Mouse (Mus musculus) myocyte (in vitro differentiated cells): ENCODE results near the gene Fam129b. TPM values are rescaled to one million over a fixed set of nuclear protein-coding genes. Genes with fewer than 3 reads are reported as not detected.
A peak's percentile ranks its signal among the peaks of the same experiment; 100 is the strongest.

Source experiments
- H3K27me3 ChIP-seq: one replicate; pipeline ENCODE4 v1.6.1; 2011; ENCODE audit not compliant: control insufficient read depth, insufficient read depth, insufficient read length
- H3K36me3 ChIP-seq: one replicate; pipeline ENCODE4 v1.6.1; 2011; ENCODE audit not compliant: control insufficient read depth, insufficient read depth
- H3K4me2 ChIP-seq: one replicate; pipeline ENCODE4 v1.6.1; 2011; ENCODE audit warnings: low read depth, control low read depth
- H3K4me3 ChIP-seq: one replicate; pipeline ENCODE4 v1.5.1; 2011; ENCODE audit warnings: mild to moderate bottlenecking, control low read depth, moderate library complexity
- H3K79me2 ChIP-seq: one replicate; pipeline ENCODE4 v1.6.1; 2011; ENCODE audit not compliant: control insufficient read depth, insufficient read depth
- H3ac ChIP-seq: one replicate; pipeline ENCODE4 v1.6.1; 2011; ENCODE audit not compliant: control insufficient read depth, insufficient read length
- CEBPB ChIP-seq: IDR thresholded peaks from 2 replicates; pipeline ENCODE4 v1.6.1; 2011; ENCODE audit warnings: mild to moderate bottlenecking, moderate library complexity; ENCODE audit not compliant: poor library complexity, insufficient read depth, severe bottlenecking
- E2F4 ChIP-seq: IDR thresholded peaks from one replicate; pipeline ENCODE4 v1.6.1; 2011; ENCODE audit warnings: mild to moderate bottlenecking, control low read depth, moderate library complexity; ENCODE audit not compliant: insufficient read depth
- MAX ChIP-seq: IDR thresholded peaks from one replicate; pipeline ENCODE4 v1.6.1; 2011; ENCODE audit warnings: low read depth, mild to moderate bottlenecking, control low read depth
- MYOD1 ChIP-seq, 3 experiments: IDR thresholded peaks; one replicate each; pipeline ENCODE4 v1.6.1; 2011; ENCODE audit warnings: control low read depth in 2 of 3, low read depth in 2 of 3, mild to moderate bottlenecking in 2 of 3, moderate library complexity in 1 of 3; ENCODE audit not compliant: insufficient read length in 2 of 3, control insufficient read depth in 1 of 3
- MYOG ChIP-seq, 3 experiments: IDR thresholded peaks; one replicate each; pipeline ENCODE4 v1.6.1; 2011; ENCODE audit warnings: control low read depth in 2 of 3, low read depth in 2 of 3, mild to moderate bottlenecking in 2 of 3; ENCODE audit not compliant: insufficient read length in 2 of 3, control insufficient read depth in 1 of 3, insufficient read depth in 1 of 3
- POLR2A ChIP-seq: IDR thresholded peaks from one replicate; pipeline ENCODE4 v1.6.1; 2011; ENCODE audit warnings: low read depth, mild to moderate bottlenecking, control low read depth, moderate library complexity; ENCODE audit not compliant: insufficient read length
- POLR2AphosphoS2 ChIP-seq: IDR thresholded peaks from one replicate; pipeline ENCODE4 v1.6.1; 2011; ENCODE audit warnings: low read depth, control low read depth; ENCODE audit not compliant: insufficient read length
- REST ChIP-seq: IDR thresholded peaks from one replicate; pipeline ENCODE4 v1.6.1; 2011; ENCODE audit warnings: mild to moderate bottlenecking, control low read depth, moderate library complexity; ENCODE audit not compliant: insufficient read depth, insufficient read length
- SRF ChIP-seq: IDR thresholded peaks from one replicate; pipeline ENCODE4 v1.6.1; 2011; ENCODE audit warnings: low read depth; ENCODE audit not compliant: control insufficient read depth, insufficient read length
- TCF12 ChIP-seq: IDR thresholded peaks from one replicate; pipeline ENCODE4 v1.6.1; 2011; ENCODE audit warnings: mild to moderate bottlenecking, control low read depth; ENCODE audit not compliant: poor library complexity, insufficient read depth, severe bottlenecking
- TCF3 ChIP-seq: IDR thresholded peaks from one replicate; pipeline ENCODE4 v1.6.1; 2011; ENCODE audit warnings: low read depth, control low read depth; ENCODE audit not compliant: insufficient read length
- USF1 ChIP-seq: IDR thresholded peaks from one replicate; pipeline ENCODE4 v1.6.1; 2011; ENCODE audit warnings: low read depth, mild to moderate bottlenecking, control low read depth, moderate library complexity
- polyA plus RNA-seq: library from polyadenylated mRNA; unstranded; fragments of >200 nt; fragmentation: generic; extraction: Trizol; gene quantifications from one replicate; pipeline ENCODE4 v1.2.1, GENCODE M21; 2012; ENCODE audit warnings: missing spikeins

The Fam129b gene
- polyA plus RNA-seq, 1 experiment: 204 TPM

DNA sequence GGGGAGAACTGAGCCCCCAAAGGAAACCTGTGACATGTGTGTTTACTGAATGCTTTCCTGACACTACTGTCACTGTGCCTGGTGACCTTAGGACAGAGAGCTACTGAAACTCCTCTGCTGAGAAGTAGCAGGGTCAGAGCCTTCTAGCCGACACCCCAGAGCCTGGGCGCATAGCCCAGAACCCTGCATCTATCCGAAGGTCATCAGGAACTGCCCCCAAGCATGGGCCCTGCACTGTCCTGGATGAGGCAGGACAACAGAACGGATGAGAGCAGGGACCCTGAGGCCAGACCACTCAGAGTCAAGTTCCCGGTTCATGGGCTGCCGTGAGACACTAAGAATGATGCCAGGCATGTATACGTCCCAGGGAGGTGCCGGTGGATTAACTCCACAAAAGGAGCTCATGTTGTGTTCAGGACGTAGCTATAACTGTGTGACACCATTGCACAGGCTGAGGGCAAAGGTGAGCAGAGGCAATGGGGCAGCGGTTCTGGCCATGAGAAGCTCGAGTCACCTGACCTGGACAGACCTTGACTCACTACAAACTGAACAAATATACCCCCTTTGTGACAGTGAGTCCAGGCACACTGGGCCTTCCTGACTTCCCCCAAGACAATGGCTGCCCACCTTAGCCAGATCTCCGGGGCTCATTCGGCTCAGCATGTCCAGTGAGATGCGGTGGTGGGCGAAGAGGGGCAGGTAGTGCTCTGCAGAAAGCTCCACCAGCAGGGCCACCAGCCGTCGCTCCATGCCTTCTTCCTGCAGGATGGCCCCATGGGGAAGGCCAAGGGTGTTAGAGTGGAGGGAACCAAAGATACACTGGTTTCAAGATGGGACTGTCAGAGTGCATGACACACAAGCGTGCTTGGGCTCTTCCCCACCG is 53.3 kb downstream of the Fam129b start:
- H3K4me2 ChIP-seq: no peak overlapping the region
- no peaks in the 10 kb centered on the region for H3K27me3 ChIP-seq
- no peak overlapping the region for H3K4me3 ChIP-seq
- no peaks in the 10 kb centered on the region for H3K79me2 ChIP-seq
- H3K36me3 ChIP-seq: peaks cover 9% of the 10 kb centered on the region
- no peak overlapping the region for H3ac ChIP-seq
- TF ChIP-seq MYOD1 (IDR thresholded peaks at IDR 0.05; ENCODE audit: control insufficient read depth in 1 of 3, insufficient read length in 2 of 3, low read depth in 2 of 3): no peak
- no peak for TF ChIP-seq E2F4
- no peak for TF ChIP-seq SRF
- no peak for TF ChIP-seq TCF3
- TF ChIP-seq REST: no peak
- no peak for TF ChIP-seq MYOG (IDR thresholded peaks at IDR 0.05; ENCODE audit: control insufficient read depth in 1 of 3, insufficient read depth in 1 of 3, insufficient read length in 2 of 3, low read depth in 2 of 3)
- no peak for TF ChIP-seq POLR2A
- TF ChIP-seq CEBPB: no peak
- TF ChIP-seq MAX: no peak
- TF ChIP-seq USF1: no peak
- no peak for TF ChIP-seq POLR2AphosphoS2
- TF ChIP-seq TCF12: no peak

DNA sequence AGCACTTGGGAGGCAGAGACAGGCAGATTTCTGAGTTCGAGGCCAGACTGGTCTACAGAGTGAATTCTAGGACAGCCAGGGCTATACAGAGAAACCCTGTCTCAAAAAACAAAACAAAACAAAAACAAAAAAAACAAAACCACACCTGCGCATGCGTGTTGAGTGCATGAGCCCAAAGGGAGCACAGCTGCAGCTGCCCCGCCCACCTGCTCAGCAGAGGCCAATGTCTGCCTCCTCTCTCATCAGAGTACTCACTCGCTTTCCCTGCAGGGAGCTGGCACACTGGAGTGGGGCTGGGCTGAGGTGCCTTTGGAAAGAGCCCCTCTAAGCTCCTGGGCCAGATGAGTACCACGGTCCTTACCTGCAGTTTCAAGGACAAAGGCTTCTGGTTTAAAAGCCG is 55.8 kb downstream of the Fam129b start:
- no peaks in the 10 kb centered on the region for H3K27me3 ChIP-seq
- no peak overlapping the region for H3K4me2 ChIP-seq
- TF ChIP-seq USF1 (no peak), POLR2A (no peak), E2F4 (no peak), MYOD1 (IDR thresholded peaks at IDR 0.05; ENCODE audit: control insufficient read depth in 1 of 3, insufficient read length in 2 of 3, low read depth in 2 of 3) (peak in 2 of 3 experiments; percentile 36 to 75), MYOG (IDR thresholded peaks at IDR 0.05; ENCODE audit: control insufficient read depth in 1 of 3, insufficient read depth in 1 of 3, insufficient read length in 2 of 3, low read depth in 2 of 3) (peak in 2 of 3 experiments; percentile 20 to 64), POLR2AphosphoS2 (no peak), REST (no peak)
- H3ac ChIP-seq: no peak overlapping the region
- H3K4me3 ChIP-seq: no peak overlapping the region
- H3K36me3 ChIP-seq: peaks cover 3% of the 10 kb centered on the region
- H3K79me2 ChIP-seq: no peaks in the 10 kb centered on the region

DNA sequence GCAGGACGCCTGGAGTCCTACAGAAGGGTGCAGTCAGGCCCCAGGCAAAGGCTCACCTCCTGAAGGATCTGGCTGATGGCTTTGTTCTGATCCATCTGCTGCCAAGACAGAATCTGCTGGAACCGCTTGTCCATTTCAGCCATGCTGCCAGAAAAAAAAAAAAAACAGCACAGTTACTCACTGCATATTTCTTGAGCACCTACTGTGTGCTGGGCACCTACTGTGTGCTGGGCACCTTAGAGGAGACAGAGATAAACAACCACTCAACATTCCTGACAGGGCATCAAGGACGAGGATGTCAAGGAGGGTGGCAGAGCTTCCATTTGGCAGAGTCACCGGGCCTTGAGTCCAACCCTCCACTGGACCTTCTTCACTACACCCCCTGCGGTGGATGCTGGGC is 62.8 kb downstream of the Fam129b start:
- TF ChIP-seq POLR2AphosphoS2 (no peak), E2F4 (no peak), MYOG (IDR thresholded peaks at IDR 0.05; ENCODE audit: control insufficient read depth in 1 of 3, insufficient read depth in 1 of 3, insufficient read length in 2 of 3, low read depth in 2 of 3) (no peak), SRF (no peak), POLR2A (no peak)
- no peaks in the 10 kb centered on the region for H3K27me3 ChIP-seq
- H3K4me2 ChIP-seq: no peak overlapping the region
- peaks cover 14% of the 10 kb centered on the region for H3K36me3 ChIP-seq
- no peaks in the 10 kb centered on the region for H3K79me2 ChIP-seq
- no peak overlapping the region for H3ac ChIP-seq
- H3K4me3 ChIP-seq: no peak overlapping the region

DNA sequence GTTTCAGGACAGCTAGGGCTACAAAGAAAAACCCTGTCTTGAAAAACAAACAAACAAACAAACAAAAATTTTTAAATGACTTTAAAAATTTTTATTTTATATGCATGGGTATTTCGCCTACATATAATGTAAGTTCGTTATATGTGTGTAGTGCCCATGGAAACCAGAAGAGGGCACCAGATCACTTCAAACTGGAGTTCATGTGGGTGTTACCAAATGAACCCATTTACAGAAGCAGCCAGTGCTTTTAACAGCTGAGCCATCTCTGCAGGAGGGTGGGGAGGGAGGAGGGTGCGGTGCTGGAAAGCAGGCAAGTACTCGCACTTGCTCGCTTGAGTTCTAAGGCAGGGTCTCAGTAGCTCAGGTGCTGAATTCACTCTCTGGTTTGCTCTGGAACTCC is 63.5 kb downstream of the Fam129b start:
- Histone ChIP-seq H3K36me3 (peaks cover 14% of the 10 kb centered on the region), H3K4me2 (no peak overlapping the region), H3K27me3 (no peaks in the 10 kb centered on the region), H3K79me2 (no peaks in the 10 kb centered on the region), H3K4me3 (no peak overlapping the region), H3ac (no peak overlapping the region)
- peak in 1 of 3 experiments; percentile 55 for TF ChIP-seq MYOG (IDR thresholded peaks at IDR 0.05; ENCODE audit: control insufficient read depth in 1 of 3, insufficient read depth in 1 of 3, insufficient read length in 2 of 3, low read depth in 2 of 3)
- no peak for TF ChIP-seq USF1
- peak in 1 of 3 experiments; percentile 47 for TF ChIP-seq MYOD1 (IDR thresholded peaks at IDR 0.05; ENCODE audit: control insufficient read depth in 1 of 3, insufficient read length in 2 of 3, low read depth in 2 of 3)
- TF ChIP-seq POLR2AphosphoS2: no peak
- TF ChIP-seq POLR2A: no peak

DNA sequence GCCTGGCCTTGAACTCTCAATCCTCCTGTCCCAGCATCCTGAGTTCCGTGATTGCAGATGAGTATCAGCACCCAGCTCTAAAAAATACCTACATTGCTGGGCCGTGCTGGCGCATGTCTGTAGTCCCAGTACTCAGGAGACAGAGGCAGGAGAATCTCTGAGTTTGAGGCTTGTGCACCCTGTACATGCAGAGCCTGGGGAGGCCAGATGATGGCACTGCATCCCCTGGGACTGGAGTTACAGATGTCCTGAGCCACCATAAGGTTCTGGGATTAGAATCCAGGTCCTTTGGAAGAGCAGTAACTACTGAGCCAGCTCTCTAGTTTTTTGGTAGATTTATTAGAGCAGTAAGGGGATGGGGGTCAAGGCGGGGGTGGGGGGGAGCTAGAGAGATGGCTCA is 64.6 kb downstream of the Fam129b start:
- Histone ChIP-seq H3ac (no peak overlapping the region), H3K4me3 (no peak overlapping the region), H3K27me3 (no peaks in the 10 kb centered on the region), H3K4me2 (no peak overlapping the region), H3K79me2 (no peaks in the 10 kb centered on the region), H3K36me3 (peaks cover 13% of the 10 kb centered on the region)
- TF ChIP-seq CEBPB: no peak
